Mouse (Mus musculus): ENCODE measurements around the gene Elp4. TPM values are rescaled to one million over a fixed set of nuclear protein-coding genes. Genes with fewer than 3 reads are reported as not detected.

Elp4 gene
- total and polyA plus RNA-seq, 3 experiments: 5.4 to 32.7 (median 27.7) TPM

- DNase-seq (ENCODE audit: low spot score): no peak
- 0 out of 2 replicates have a peak, but pooled peaks cover 8% of the 10 kb centered on the region for H3K4me1 ChIP-seq (ENCODE audit: insufficient read depth, low read depth, low read length)
- TF ChIP-seq POLR2AphosphoS5 (IDR thresholded peaks at IDR 0.05; ENCODE audit: insufficient replicate concordance, low read depth, low read length): no peak
- no peak for TF ChIP-seq GATA1 (IDR thresholded peaks at IDR 0.05; ENCODE audit: borderline replicate concordance, low read length)
- no peak for TF ChIP-seq TAL1 (conservative IDR thresholded peaks at IDR 0.05; ENCODE audit: low read depth, low read length)
- no peak for TF ChIP-seq GATA2 (IDR thresholded peaks at IDR 0.05; ENCODE audit: borderline replicate concordance, low read depth, low read length)
- TF ChIP-seq CTCF (IDR thresholded peaks at IDR 0.05; ENCODE audit: low read depth, low read length): no peak
- H3K36me3 ChIP-seq (replicated peaks): peaks cover 24% of the 10 kb centered on the region
- no peak overlapping the region for H3K4me3 ChIP-seq (ENCODE audit: low read depth, low read length)
- no peaks in the 10 kb centered on the region for H3K27me3 ChIP-seq (ENCODE audit: insufficient read depth, low read length)
- H3K9me3 ChIP-seq (replicated peaks): no peaks in the 10 kb centered on the region
- ATAC-seq (ENCODE audit: extremely low read depth, insufficient number of reproducible peaks, low FRiP score, poor library complexity, severe bottlenecking): no peak
Observed at GRCm38 (mm10) chr2:105913655-105914366, 9.4 kb upstream of the Elp4 start.

GRCm38 (mm10) chr2:105910611-105911010 lies 6.2 kb upstream of the Elp4 start:
- no peak overlapping the region for H3K4me3 ChIP-seq (ENCODE audit: low read depth, low read length)
- no peaks in the 10 kb centered on the region for H3K27me3 ChIP-seq (ENCODE audit: insufficient read depth, low read length)
- peaks cover 14% of the 10 kb centered on the region for H3K4me1 ChIP-seq (ENCODE audit: insufficient read depth, low read depth, low read length)
- DNase-seq (ENCODE audit: low spot score) (no peak), ATAC-seq (ENCODE audit: extremely low read depth, insufficient number of reproducible peaks, low FRiP score, poor library complexity, severe bottlenecking) (no peak)
- peaks cover 29% of the 10 kb centered on the region for H3K36me3 ChIP-seq (replicated peaks)
- TF ChIP-seq GATA1 (IDR thresholded peaks at IDR 0.05; ENCODE audit: borderline replicate concordance, low read length): no peak
- no peak for TF ChIP-seq TAL1 (conservative IDR thresholded peaks at IDR 0.05; ENCODE audit: low read depth, low read length)
- no peak for TF ChIP-seq GATA2 (IDR thresholded peaks at IDR 0.05; ENCODE audit: borderline replicate concordance, low read depth, low read length)
- no peak for TF ChIP-seq CTCF (IDR thresholded peaks at IDR 0.05; ENCODE audit: low read depth, low read length)
- TF ChIP-seq POLR2AphosphoS5 (IDR thresholded peaks at IDR 0.05; ENCODE audit: insufficient replicate concordance, low read depth, low read length): no peak
- no peaks in the 10 kb centered on the region for H3K9me3 ChIP-seq (replicated peaks)

- ATAC-seq (ENCODE audit: extremely low read depth, insufficient number of reproducible peaks, low FRiP score, poor library complexity, severe bottlenecking) (no peak), DNase-seq (ENCODE audit: low spot score) (no peak)
- Histone ChIP-seq H3K9me3 (replicated peaks) (no peaks in the 10 kb centered on the region), H3K27me3 (ENCODE audit: insufficient read depth, low read length) (no peaks in the 10 kb centered on the region), H3K4me3 (ENCODE audit: low read depth, low read length) (no peak overlapping the region), H3K36me3 (replicated peaks) (peaks cover 22% of the 10 kb centered on the region), H3K4me1 (ENCODE audit: insufficient read depth, low read depth, low read length) (peaks cover 18% of the 10 kb centered on the region)
- no peak for TF ChIP-seq POLR2AphosphoS5 (IDR thresholded peaks at IDR 0.05; ENCODE audit: insufficient replicate concordance, low read depth, low read length)
- no peak for TF ChIP-seq GATA1 (IDR thresholded peaks at IDR 0.05; ENCODE audit: borderline replicate concordance, low read length)
- TF ChIP-seq CTCF (IDR thresholded peaks at IDR 0.05; ENCODE audit: low read depth, low read length): no peak
- TF ChIP-seq TAL1 (conservative IDR thresholded peaks at IDR 0.05; ENCODE audit: low read depth, low read length): no peak
- no peak for TF ChIP-seq GATA2 (IDR thresholded peaks at IDR 0.05; ENCODE audit: borderline replicate concordance, low read depth, low read length)
Observed at GRCm38 (mm10) chr2:105908351-105908750, 4.0 kb upstream of the Elp4 start.

- Histone ChIP-seq H3K9me3 (replicated peaks) (no peaks in the 10 kb centered on the region), H3K4me3 (ENCODE audit: low read depth, low read length) (peak overlapping the region; percentile 79), H3K27me3 (ENCODE audit: insufficient read depth, low read length) (no peaks in the 10 kb centered on the region), H3K36me3 (replicated peaks) (peaks cover 10% of the 10 kb centered on the region), H3K4me1 (ENCODE audit: insufficient read depth, low read depth, low read length) (peaks cover 10% of the 10 kb centered on the region)
- no peak for DNase-seq (ENCODE audit: low spot score)
- ATAC-seq (ENCODE audit: extremely low read depth, insufficient number of reproducible peaks, low FRiP score, poor library complexity, severe bottlenecking): peak; percentile 4; the same call in 1 of the 2 replicates
- TF ChIP-seq GATA2 (IDR thresholded peaks at IDR 0.05; ENCODE audit: borderline replicate concordance, low read depth, low read length): no peak
Observed at GRCm38 (mm10) chr2:105904757-105905146, 388 bp upstream of the Elp4 start.

DNA sequence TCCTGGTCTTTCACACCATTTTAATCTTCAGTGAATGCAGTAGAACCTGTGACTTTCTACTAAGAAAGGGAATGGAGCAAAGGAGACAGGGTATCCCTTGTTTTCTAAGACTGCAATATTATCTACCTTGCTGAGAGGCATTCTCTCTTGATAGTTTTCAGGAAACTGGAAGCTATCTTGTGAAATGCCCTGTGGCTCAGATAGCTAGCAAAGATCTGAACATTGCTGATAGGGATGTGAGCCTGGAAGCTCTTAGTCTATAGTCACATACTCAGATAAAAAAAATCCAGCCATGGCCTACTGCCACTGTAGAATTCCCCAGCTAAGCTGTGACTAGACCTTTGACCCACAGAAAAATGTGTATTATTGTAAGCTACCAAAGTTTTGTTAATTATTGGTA lies 13.5 kb downstream of the Elp4 start:
- Histone ChIP-seq H3K4me1 (ENCODE audit: insufficient read depth, low read depth, low read length) (0 out of 2 replicates have a peak, but pooled peaks cover 3% of the 10 kb centered on the region), H3K27me3 (ENCODE audit: insufficient read depth, low read length) (no peaks in the 10 kb centered on the region), H3K4me3 (ENCODE audit: low read depth, low read length) (no peak overlapping the region), H3K36me3 (replicated peaks) (peaks cover 45% of the 10 kb centered on the region), H3K9me3 (replicated peaks) (peaks cover 4% of the 10 kb centered on the region; the same call in 1 of the 2 replicates)
- DNase-seq (ENCODE audit: low spot score) (no peak), ATAC-seq (ENCODE audit: extremely low read depth, insufficient number of reproducible peaks, low FRiP score, poor library complexity, severe bottlenecking) (no peak)
- TF ChIP-seq POLR2AphosphoS5 (IDR thresholded peaks at IDR 0.05; ENCODE audit: insufficient replicate concordance, low read depth, low read length) (no peak), GATA1 (IDR thresholded peaks at IDR 0.05; ENCODE audit: borderline replicate concordance, low read length) (no peak), TAL1 (conservative IDR thresholded peaks at IDR 0.05; ENCODE audit: low read depth, low read length) (no peak), CTCF (IDR thresholded peaks at IDR 0.05; ENCODE audit: low read depth, low read length) (no peak), GATA2 (IDR thresholded peaks at IDR 0.05; ENCODE audit: borderline replicate concordance, low read depth, low read length) (no peak)

DNA sequence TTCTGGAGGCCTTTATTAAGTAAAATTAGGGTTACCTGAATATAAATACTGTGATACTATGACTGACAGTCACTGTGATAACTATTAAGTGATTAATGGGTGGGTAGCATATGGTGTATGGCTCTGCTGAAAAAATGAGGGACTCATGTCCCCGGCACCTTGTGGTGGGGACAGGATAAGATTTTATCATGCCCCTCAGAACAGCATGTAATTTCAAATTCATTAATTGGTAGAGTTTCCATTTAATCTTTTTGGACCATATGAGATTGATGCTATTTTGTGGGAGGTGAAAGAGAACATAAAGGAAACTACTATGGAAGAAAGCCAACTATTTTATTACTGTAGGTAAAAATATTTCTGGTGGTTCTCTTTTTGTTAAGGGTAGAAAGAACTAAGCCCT lies 31.0 kb downstream of the Elp4 start:
- Histone ChIP-seq H3K27me3 (ENCODE audit: insufficient read depth, low read length) (no peaks in the 10 kb centered on the region), H3K36me3 (replicated peaks) (peaks cover 7% of the 10 kb centered on the region), H3K4me3 (ENCODE audit: low read depth, low read length) (no peak overlapping the region), H3K4me1 (ENCODE audit: insufficient read depth, low read depth, low read length) (peaks cover 2% of the 10 kb centered on the region; the same call in 1 of the 2 replicates), H3K9me3 (replicated peaks) (no peaks in the 10 kb centered on the region)
- DNase-seq (ENCODE audit: low spot score) (no peak), ATAC-seq (ENCODE audit: extremely low read depth, insufficient number of reproducible peaks, low FRiP score, poor library complexity, severe bottlenecking) (no peak)
- TF ChIP-seq TAL1 (conservative IDR thresholded peaks at IDR 0.05; ENCODE audit: low read depth, low read length) (no peak), GATA2 (IDR thresholded peaks at IDR 0.05; ENCODE audit: borderline replicate concordance, low read depth, low read length) (no peak), POLR2AphosphoS5 (IDR thresholded peaks at IDR 0.05; ENCODE audit: insufficient replicate concordance, low read depth, low read length) (no peak), CTCF (IDR thresholded peaks at IDR 0.05; ENCODE audit: low read depth, low read length) (no peak), GATA1 (IDR thresholded peaks at IDR 0.05; ENCODE audit: borderline replicate concordance, low read length) (no peak)
